Mouse (Mus musculus) kidney, postnatal 36 days (tissue): ENCODE results near the gene Opn1sw.

Experiments used
- DNase-seq, 2 experiments: peaks; one replicate each; pipeline ENCODE4 v3.0.0; 2021 to 2022; ENCODE audit warnings: mixed read lengths in 2 of 2

Opn1sw gene

GRCm38 (mm10) chr6:29326961-29327360 lies 61.3 kb downstream of the Opn1sw start:
- no peak for DNase-seq
